Mouse (Mus musculus): Measurements from ENCODE around the gene Gstz1.

Gstz1 gene

GRCm38 (mm10) chr12:87146966-87147365, at the start of gene Gstz1:
Gene Gstz1 (plus strand): TSS chr12:87147165.
- peak; percentile 92 for DNase-seq (ENCODE audit: low read depth)

- no peak for DNase-seq (ENCODE audit: low read depth)
Measured at GRCm38 (mm10) chr12:87100331-87100730, 46.6 kb upstream of the Gstz1 start.

- no peak for DNase-seq (ENCODE audit: low read depth)
Measured at GRCm38 (mm10) chr12:87102165-87102631, 44.8 kb upstream of the Gstz1 start, which contains the start of gene Ngb. Gene Ngb (minus strand): TSS chr12:87102539.

GRCm38 (mm10) chr12:87103471-87103870, 43.5 kb upstream of the Gstz1 start:
- DNase-seq (ENCODE audit: low read depth) = no peak

- DNase-seq (ENCODE audit: low read depth) = no peak
Measured at GRCm38 (mm10) chr12:87104796-87105195, 42.2 kb upstream of the Gstz1 start.

- no peak for DNase-seq (ENCODE audit: low read depth)
Measured at GRCm38 (mm10) chr12:87107357-87107977, 39.5 kb upstream of the Gstz1 start.

GRCm38 (mm10) chr12:87121918-87122589, 24.9 kb upstream of the Gstz1 start:
- peak; percentile 38 for DNase-seq (ENCODE audit: low read depth)

GRCm38 (mm10) chr12:87127256-87127655, 19.7 kb upstream of the Gstz1 start:
- no peak for DNase-seq (ENCODE audit: low read depth)

- no peak for DNase-seq (ENCODE audit: low read depth)
Measured at GRCm38 (mm10) chr12:87130224-87130623, 16.7 kb upstream of the Gstz1 start.

- no peak for DNase-seq (ENCODE audit: low read depth)
Measured at GRCm38 (mm10) chr12:87131181-87131580, 15.8 kb upstream of the Gstz1 start.

GRCm38 (mm10) chr12:87131619-87132018, 15.3 kb upstream of the Gstz1 start:
- DNase-seq (ENCODE audit: low read depth) = peak; percentile 61

- DNase-seq (ENCODE audit: low read depth) = peak; percentile 80
Measured at GRCm38 (mm10) chr12:87132210-87132609, 14.8 kb upstream of the Gstz1 start.

GRCm38 (mm10) chr12:87132784-87133183, 14.2 kb upstream of the Gstz1 start:
- DNase-seq (ENCODE audit: low read depth) = no peak

GRCm38 (mm10) chr12:87137439-87138341, 9.3 kb upstream of the Gstz1 start:
- DNase-seq (ENCODE audit: low read depth) = no peak

GRCm38 (mm10) chr12:87138342-87138701, 8.6 kb upstream of the Gstz1 start:
- DNase-seq (ENCODE audit: low read depth) = no peak

GRCm38 (mm10) chr12:87138768-87139167, 8.2 kb upstream of the Gstz1 start:
- DNase-seq (ENCODE audit: low read depth) = no peak

GRCm38 (mm10) chr12:87142156-87142555, 4.8 kb upstream of the Gstz1 start:
- DNase-seq (ENCODE audit: low read depth) = peak; percentile 54

- peak; percentile 98 for DNase-seq (ENCODE audit: low read depth)
Measured at GRCm38 (mm10) chr12:87147395-87148089, 577 bp downstream of the Gstz1 start, which contains the start of gene Pomt2. Gene Pomt2 (minus strand): TSS chr12:87147968.

- peak; percentile 32 for DNase-seq (ENCODE audit: low read depth)
Measured at GRCm38 (mm10) chr12:87148136-87148535, 1.2 kb downstream of the Gstz1 start.

- DNase-seq (ENCODE audit: low read depth) = no peak
Measured at GRCm38 (mm10) chr12:87149471-87149870, 2.5 kb downstream of the Gstz1 start.

- DNase-seq (ENCODE audit: low read depth) = peak; percentile 28
Measured at GRCm38 (mm10) chr12:87154448-87154847, 7.5 kb downstream of the Gstz1 start.

- DNase-seq (ENCODE audit: low read depth) = no peak
Measured at GRCm38 (mm10) chr12:87157361-87157760, 10.4 kb downstream of the Gstz1 start.

Data from 416B (cell line).